In the genomic region with DNA sequence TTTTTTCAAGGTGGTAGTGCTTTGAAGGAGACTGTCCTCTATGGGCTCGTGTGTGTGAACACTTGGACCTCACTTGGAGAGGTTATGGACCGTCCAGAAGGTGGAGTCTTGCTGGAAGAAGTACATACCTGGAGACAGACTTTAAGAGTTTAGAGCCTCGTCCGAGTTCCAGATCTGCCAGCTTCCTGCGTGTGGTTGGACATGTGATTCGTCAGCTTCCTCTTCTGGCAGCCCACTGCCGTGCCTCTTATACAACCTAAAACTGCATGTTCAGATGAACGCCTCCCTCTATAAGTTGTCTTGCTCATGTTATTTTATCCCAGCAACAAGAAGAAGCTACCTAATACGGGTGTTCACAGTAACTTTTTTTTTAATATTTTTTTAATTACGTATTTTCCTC, we compare ENCODE assay signal across 23 mouse cellular contexts. TPM values are rescaled to one million over a fixed set of nuclear protein-coding genes. Genes with fewer than 3 reads are reported as not detected.
DNase-seq lines count a peak whose midpoint lies in the region; ATAC-seq and TF ChIP-seq lines count a peak whose summit lies in the region.
"Had no signal": no experiment of that assay in that cellular context is flagged by ENCODE, and none has a peak within 500 bp of the region (broad histone marks: within the 10 kb centered on the region; RNA-seq: fewer than 3 reads in every experiment).

No protein-coding gene starts in this region.

- H3K9ac ChIP-seq in CH12.LX (ENCODE audit: insufficient read depth, low read depth), result no peak overlapping the region
- H3K9ac ChIP-seq in midbrain, embryonic 15.5 days, result no peak overlapping the region
- H3K9ac ChIP-seq: heart, embryonic 15.5 days; lung, embryonic 14.5 days; neural tube, embryonic 15.5 days had no signal

- no peaks in the 10 kb centered on the region for H3K27me3 ChIP-seq in CH12.LX (replicated peaks)
- H3K27me3 ChIP-seq in midbrain, embryonic 15.5 days (replicated peaks), result no peaks in the 10 kb centered on the region
- H3K27me3 ChIP-seq: heart, embryonic 15.5 days; neural tube, embryonic 15.5 days had no signal

- H3K27ac ChIP-seq in CH12.LX (ENCODE audit: insufficient read depth, low read depth), result no peak overlapping the region
- H3K27ac ChIP-seq in midbrain, embryonic 15.5 days, result no peak overlapping the region
- H3K27ac ChIP-seq: forebrain, embryonic 10.5 days; gastrocnemius, adult 2 months; heart, adult 2 months; heart, embryonic 15.5 days; midbrain, embryonic 10.5 days; neural tube, embryonic 15.5 days had no signal

- in situ Hi-C loops in CH12.LX (cut with MboI; ENCODE audit: low pct_ligation_motif_present, low pct_unique_long_range_greater_than_20kb, low sequenced_read_pairs), result no loop called here

- peaks cover 1 to 17% of the 10 kb centered on the region in 2 experiments; a peak in 3 of 4 replicates for H3K4me1 ChIP-seq in CH12.LX (ENCODE audit: control insufficient read depth in 1 of 2, insufficient read depth in 2 of 2)
- no peaks in the 10 kb centered on the region for H3K4me1 ChIP-seq in midbrain, embryonic 15.5 days
- H3K4me1 ChIP-seq: forebrain, embryonic 10.5 days; heart, embryonic 15.5 days; midbrain, embryonic 10.5 days; neural tube, embryonic 15.5 days had no signal

- TF ChIP-seq EP300 in CH12.LX (IDR thresholded peaks at IDR 0.05; ENCODE audit: low read length), result no peak

- H3K9me3 ChIP-seq in CH12.LX (replicated peaks; ENCODE audit: low read length), result no peaks in the 10 kb centered on the region
- H3K9me3 ChIP-seq in midbrain, embryonic 15.5 days, result no peaks in the 10 kb centered on the region
- H3K9me3 ChIP-seq: forebrain, embryonic 10.5 days; heart, embryonic 15.5 days; midbrain, embryonic 10.5 days; neural tube, embryonic 15.5 days had no signal

- 88% methylated on average over 10 of the region's 10 CpGs for WGBS in midbrain, embryonic 15.5 days

- TF ChIP-seq CTCF in CH12.LX (conservative IDR thresholded peaks at IDR 0.05 in 1 of 2, IDR thresholded peaks at IDR 0.05 in 1 of 2; ENCODE audit: low read depth in 2 of 2, low read length in 2 of 2), result no peak

- no peak for TF ChIP-seq POLR2A in CH12.LX (IDR thresholded peaks at IDR 0.05; ENCODE audit: low read depth, low read length)

- H3K79me2 ChIP-seq in CH12.LX (replicated peaks; ENCODE audit: control insufficient read depth, extremely low read depth, insufficient read depth, poor library complexity, severe bottlenecking), result no peaks in the 10 kb centered on the region

- dilution Hi-C loops in CH12.LX (cut with MboI; ENCODE audit: extremely low pct_ligation_motif_present, extremely low pct_unique_long_range_greater_than_20kb, low sequenced_read_pairs), result no loop called here

- no peaks in the 10 kb centered on the region for H3K36me3 ChIP-seq in CH12.LX (replicated peaks in 1 of 2; ENCODE audit: control insufficient read depth in 1 of 2, insufficient read depth in 1 of 2, low read length in 1 of 2)
- no peaks in the 10 kb centered on the region for H3K36me3 ChIP-seq in midbrain, embryonic 15.5 days (replicated peaks)
- H3K36me3 ChIP-seq: forebrain, embryonic 10.5 days; heart, embryonic 15.5 days; midbrain, embryonic 10.5 days; neural tube, embryonic 15.5 days had no signal

- no peak for TF ChIP-seq RAD21 in CH12.LX (IDR thresholded peaks at IDR 0.05; ENCODE audit: low read depth, low read length)

- H3K4me2 ChIP-seq in CH12.LX (ENCODE audit: insufficient read depth, low read depth, poor library complexity, severe bottlenecking), result no peak overlapping the region
- H3K4me2 ChIP-seq in midbrain, embryonic 15.5 days, result no peak overlapping the region
- H3K4me2 ChIP-seq: heart, embryonic 15.5 days; liver, embryonic 11.5 days; lung, embryonic 14.5 days; neural tube, embryonic 15.5 days had no signal

- peak; percentile 85 to 89 for ATAC-seq in hematopoietic stem cell, adult 5-6 weeks (replicated peaks in 1 of 2; ENCODE audit: insufficient read depth in 1 of 2, low FRiP score in 2 of 2, low TSS enrichment in 1 of 2, low read depth in 1 of 2, poor library complexity in 2 of 2, severe bottlenecking in 2 of 2)
- ATAC-seq in midbrain, embryonic 15.5 days (replicated peaks), result no peak
- ATAC-seq: activated CD4-positive, CD25-positive, alpha-beta regulatory T cell, adult 4 months; inflammation-experienced regulatory T-cells, adult 6 months had no signal

- no peak overlapping the region for H3K4me3 ChIP-seq in CH12.LX (replicated peaks in 1 of 3; ENCODE audit: low read depth in 2 of 3, low read length in 2 of 3, poor library complexity in 1 of 3)
- no peak overlapping the region for H3K4me3 ChIP-seq in midbrain, embryonic 15.5 days
- H3K4me3 ChIP-seq: forebrain, embryonic 10.5 days; gastrocnemius, adult 2 months; heart, adult 2 months; heart, embryonic 15.5 days; midbrain, embryonic 10.5 days; neural tube, embryonic 15.5 days had no signal

- DNase-seq in spleen, postnatal 36 days (ENCODE audit: low spot score in 2 of 2), result peak; percentile 48 to 52
- no peak for DNase-seq in spleen, postnatal 4 days (ENCODE audit: low spot score in 2 of 2)
- no peak for DNase-seq in CH12.LX (ENCODE audit: extremely low read depth)
- peak; percentile 9 for DNase-seq in skeletal muscle tissue, adult 2 months (ENCODE audit: low read depth, low spot score)
- DNase-seq in retina, embryonic 14.5 days (ENCODE audit: low spot score), result no peak
- DNase-seq in ovary, postnatal 14 days (ENCODE audit: low spot score), result no peak
- DNase-seq: adrenal gland, postnatal 14 days; cerebellum, adult 9-10 months; gastrocnemius, adult 2 months; heart, adult 2 months; kidney, adult 8-10 months; kidney, postnatal 4 days; left cerebral cortex, postnatal 4 days; lung, embryonic 14.5 days had no signal

TF ChIP-seq in CH12.LX, 34 proteins besides CTCF, POLR2A, EP300 and RAD21:
- TF ChIP-seq MAX (IDR thresholded peaks at IDR 0.05; ENCODE audit: low read length) (peak; percentile 52), TBP (conservative IDR thresholded peaks at IDR 0.05; ENCODE audit: low read depth, low read length) (no peak), NELFE (IDR thresholded peaks at IDR 0.05; ENCODE audit: low read depth, low read length) (no peak), ZC3H11A (IDR thresholded peaks at IDR 0.05; ENCODE audit: low read depth, low read length) (no peak), ELF1 (IDR thresholded peaks at IDR 0.05; ENCODE audit: low read depth, low read length) (no peak), MXI1 (IDR thresholded peaks at IDR 0.05; ENCODE audit: low read depth, low read length) (no peak), BHLHE40 (IDR thresholded peaks at IDR 0.05; ENCODE audit: low read depth, low read length) (no peak)

RNA-seq across cellular contexts. Expression of gene Shcbp1l, which starts 6.7 kb away (rescaled TPM):
- total RNA-seq in CH12.LX (2012; rRNA removed) (0.46 and 0.59 TPM in 2 replicates), CH12.LX (2014; rRNA removed) (not detected in 2 replicates)
- 0.93 and 1.6 TPM in 2 replicates for polyA plus RNA-seq in CH12.LX (2012; ENCODE audit: insufficient read length, low read depth)
- total RNA-seq in hematopoietic stem cell, adult 5-6 weeks (2017), result 3.0 TPM in 1 of 2 replicates, not detected in the other
- 0.23 and 0.39 TPM in 2 replicates for polyA plus RNA-seq in midbrain, embryonic 15.5 days (2015; fragmentation: Nextera tagmentation; extraction: Ambion mirVana)
- total RNA-seq: gastrocnemius, adult 2 months; heart, adult 2 months had no signal
- polyA plus RNA-seq: heart, embryonic 15.5 days had no signal

RNA-seq across cellular contexts. Expression of gene Dhx9, which starts 55.8 kb away (rescaled TPM):
- total RNA-seq in CH12.LX (2012; rRNA removed), result 55.4 and 82.4 TPM in 2 replicates
- 81.8 and 98.8 TPM in 2 replicates for total RNA-seq in CH12.LX (2014; rRNA removed)
- 233 and 244 TPM in 2 replicates for polyA plus RNA-seq in CH12.LX (2012; ENCODE audit: insufficient read length, low read depth)
- total RNA-seq in hematopoietic stem cell, adult 5-6 weeks (2017), result 163 and 235 TPM in 2 replicates
- polyA plus RNA-seq in midbrain, embryonic 15.5 days (2015; fragmentation: Nextera tagmentation; extraction: Ambion mirVana), result 30.2 and 36.3 TPM in 2 replicates

Comparison
In these comparisons a context has a peak if more than half of its experiments do, and no peak if none do; other contexts are left out.
1. DNase-seq: peak in spleen, postnatal 36 days (2 of 2) and skeletal muscle tissue, adult 2 months (single experiment); none in spleen, postnatal 4 days (0 of 2), CH12.LX (single experiment), retina, embryonic 14.5 days (single experiment) and ovary, postnatal 14 days (single experiment).